Mouse (Mus musculus) testis, adult 2 months (tissue): ENCODE results near the gene Nexn.

Experiments used
- CTCF ChIP-seq: fragments of 200-500 bp; IDR thresholded peaks from 2 replicates; pipeline ENCODE4 v1.5.1; 2012; ENCODE audit warnings: low read depth, mild to moderate bottlenecking, inconsistent platforms, low read length, moderate library complexity; ENCODE audit not compliant: control insufficient read depth, insufficient read depth, insufficient replicate concordance
- POLR2A ChIP-seq: fragments of 200-500 bp; IDR thresholded peaks from 2 replicates; pipeline ENCODE4 v1.6.1; 2012; ENCODE audit warnings: low read depth, mild to moderate bottlenecking, inconsistent platforms, low read length, moderate library complexity; ENCODE audit not compliant: control insufficient read depth

DNA sequence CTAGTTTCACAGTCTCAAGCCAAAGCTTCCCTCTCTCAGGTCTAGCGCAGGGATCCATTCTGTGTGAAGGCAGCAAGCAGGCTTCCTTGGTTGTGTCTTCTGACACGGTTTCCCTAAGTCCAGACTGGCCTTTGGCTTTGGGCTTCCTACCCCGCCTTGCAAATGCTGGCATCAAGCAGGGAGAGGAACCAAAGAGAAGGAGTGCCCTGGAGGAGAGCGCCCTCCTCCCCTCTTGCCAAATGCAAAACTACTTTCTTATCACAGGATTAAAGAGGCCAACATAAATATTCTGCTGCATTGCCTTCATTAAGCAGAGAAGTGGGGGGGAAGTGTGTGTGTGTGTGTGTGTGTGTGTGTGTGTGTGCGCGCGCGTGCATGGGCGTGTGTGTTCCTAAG lies 43.1 kb upstream of the Nexn start:
- TF ChIP-seq CTCF (no peak), POLR2A (no peak)
